Mouse (Mus musculus) ovary, adult 18-20 months (tissue): ENCODE measurements around the gene Wdr24.

Source experiments
- DNase-seq: peaks from one replicate; pipeline ENCODE4 v3.0.0; 2022; ENCODE audit warnings: low spot score, mixed read lengths

Wdr24 gene

DNA sequence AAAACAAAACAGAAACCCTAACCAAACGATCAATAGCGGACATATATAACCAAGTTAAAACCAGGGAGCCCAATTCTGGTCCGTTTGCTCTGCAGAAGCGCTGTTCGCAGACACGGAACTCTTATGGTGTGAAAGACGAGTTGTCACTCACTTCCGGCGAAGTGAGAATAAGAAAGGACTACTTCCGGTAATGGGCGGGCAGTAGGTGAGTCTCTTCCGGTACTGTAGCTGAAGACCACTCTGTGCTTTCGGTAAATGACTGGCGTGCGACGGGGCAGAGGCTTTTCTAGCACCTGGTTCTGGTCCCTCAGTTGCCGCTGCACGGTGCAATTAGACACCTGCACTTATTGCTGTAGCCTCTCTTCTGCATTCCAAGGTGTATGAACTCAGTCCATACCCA lies at the start of gene Wdr24:
Wdr24 (plus strand) TSS at position 176 of the 400 bp plus-strand sequence.
- no peak for DNase-seq

- DNase-seq = no peak
Observed at GRCm38 (mm10) chr17:25775318-25776062, 47.9 kb upstream of the Wdr24 start.

- no peak for DNase-seq
Observed at GRCm38 (mm10) chr17:25777948-25778347, 45.5 kb upstream of the Wdr24 start.

GRCm38 (mm10) chr17:25781339-25781738 lies 42.1 kb upstream of the Wdr24 start:
- DNase-seq = no peak

GRCm38 (mm10) chr17:25783086-25783485 lies 40.3 kb upstream of the Wdr24 start:
- DNase-seq = no peak

GRCm38 (mm10) chr17:25783861-25784574 lies 39.4 kb upstream of the Wdr24 start:
- no peak for DNase-seq

DNA sequence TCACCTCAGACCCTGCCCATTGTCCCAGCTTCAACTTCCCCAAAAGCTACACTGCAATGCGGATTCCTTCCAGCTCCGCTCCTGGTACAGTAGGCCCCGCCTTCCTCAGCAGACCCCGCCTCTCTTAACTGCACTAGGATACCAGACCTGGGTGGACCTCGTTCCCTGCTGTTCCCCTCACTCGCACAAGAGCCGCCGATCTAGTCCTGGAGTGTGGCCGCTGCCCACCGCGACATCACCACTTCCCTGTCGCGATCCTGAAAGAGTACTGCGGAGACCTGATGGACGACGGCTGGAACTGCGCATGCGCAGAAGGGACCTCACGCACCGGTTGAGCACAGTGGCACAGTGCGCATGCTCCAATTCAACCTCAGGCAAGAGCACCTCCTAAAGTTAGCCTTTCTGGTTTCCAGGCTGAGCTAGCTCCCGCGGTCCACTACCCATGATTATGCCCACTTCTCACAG lies 38.1 kb upstream of the Wdr24 start, which contains the start of gene Haghl:
Haghl (minus strand) TSS at position 393 of the 465 bp plus-strand sequence.
- peak; percentile 89 for DNase-seq

- no peak for DNase-seq
Observed at GRCm38 (mm10) chr17:25786280-25786679, 37.1 kb upstream of the Wdr24 start, which contains the start of gene Ccdc78. Gene Ccdc78 (plus strand): TSS chr17:25786580.

GRCm38 (mm10) chr17:25786781-25787504 lies 36.5 kb upstream of the Wdr24 start:
- no peak for DNase-seq

- no peak for DNase-seq
Observed at GRCm38 (mm10) chr17:25791320-25791842, 32.0 kb upstream of the Wdr24 start.

DNA sequence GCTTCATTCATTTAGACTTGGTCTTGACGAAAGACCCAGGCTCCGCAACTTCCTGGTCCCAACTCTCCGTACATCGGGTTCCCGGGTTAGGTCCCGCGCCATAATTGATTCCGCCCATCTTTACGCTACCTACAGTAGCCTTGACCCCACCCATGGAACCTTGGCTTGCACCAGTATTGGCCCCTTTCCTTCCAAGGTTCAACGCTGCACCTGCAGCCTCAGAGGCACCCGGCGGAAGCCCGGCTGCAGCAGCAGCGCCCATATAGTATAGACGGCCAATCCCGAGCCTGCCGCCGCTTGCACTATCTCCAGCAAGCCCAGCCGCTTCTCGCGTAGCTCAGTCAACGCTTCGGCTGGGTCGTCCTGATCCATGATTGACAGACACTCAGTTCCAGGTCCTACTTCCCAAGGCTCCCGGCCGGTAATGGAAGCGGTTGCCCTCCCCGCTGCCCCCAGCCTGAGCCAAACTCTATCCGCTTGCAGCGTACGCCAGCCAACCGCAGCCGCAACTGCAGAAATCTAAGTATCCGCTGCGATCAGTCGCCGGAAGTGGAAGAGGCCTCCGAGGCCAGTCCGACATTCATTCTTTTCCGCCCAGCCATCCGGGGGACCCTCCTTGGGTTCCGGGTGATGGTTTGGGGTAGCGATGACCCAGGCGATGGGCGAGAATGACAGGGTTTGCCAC lies 31.4 kb upstream of the Wdr24 start:
- DNase-seq = peak; percentile 66

DNA sequence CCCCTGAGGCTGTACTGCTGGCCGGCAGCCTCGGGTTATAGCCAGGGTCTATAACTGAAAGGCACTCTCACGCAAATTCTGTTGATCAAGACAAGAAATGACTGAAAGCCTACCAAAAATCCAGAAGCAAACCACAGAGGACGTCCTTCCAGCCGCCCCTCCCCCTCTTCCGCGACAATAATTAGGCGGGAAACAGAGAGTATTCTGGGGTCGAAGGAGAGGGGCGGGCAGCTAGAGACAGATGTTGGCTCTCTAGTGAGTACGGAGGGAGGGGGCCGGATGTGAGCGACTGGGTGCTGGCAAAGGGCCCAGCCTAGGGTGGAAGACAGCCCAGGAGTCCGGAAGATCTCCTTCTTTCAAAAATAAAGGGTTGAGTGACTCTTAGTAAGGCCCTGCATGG lies 30.8 kb upstream of the Wdr24 start, which contains the start of gene Fam173a:
Fam173a (minus strand) TSS at position 287 of the 400 bp plus-strand sequence.
- peak; percentile 62 for DNase-seq

DNA sequence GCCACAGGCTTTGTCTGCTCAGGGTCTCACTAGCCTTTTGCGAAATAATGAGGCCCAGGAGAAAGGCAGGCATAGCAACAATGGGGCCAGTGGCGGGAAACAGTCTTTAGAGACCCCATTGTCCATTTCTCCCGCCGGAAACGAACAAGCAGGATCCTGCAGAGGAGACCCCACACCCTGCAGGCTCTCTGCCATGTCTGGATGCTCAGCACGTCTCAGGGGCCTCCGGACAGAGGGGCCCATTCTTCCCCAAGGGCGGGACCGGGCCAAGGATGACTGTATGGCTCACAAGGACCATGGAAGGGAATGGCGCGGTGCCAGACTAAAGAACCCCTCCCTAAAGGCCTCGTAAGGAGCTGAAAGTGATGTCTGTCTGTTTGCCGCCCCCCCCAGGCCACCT lies 29.2 kb upstream of the Wdr24 start:
- DNase-seq = no peak

DNA sequence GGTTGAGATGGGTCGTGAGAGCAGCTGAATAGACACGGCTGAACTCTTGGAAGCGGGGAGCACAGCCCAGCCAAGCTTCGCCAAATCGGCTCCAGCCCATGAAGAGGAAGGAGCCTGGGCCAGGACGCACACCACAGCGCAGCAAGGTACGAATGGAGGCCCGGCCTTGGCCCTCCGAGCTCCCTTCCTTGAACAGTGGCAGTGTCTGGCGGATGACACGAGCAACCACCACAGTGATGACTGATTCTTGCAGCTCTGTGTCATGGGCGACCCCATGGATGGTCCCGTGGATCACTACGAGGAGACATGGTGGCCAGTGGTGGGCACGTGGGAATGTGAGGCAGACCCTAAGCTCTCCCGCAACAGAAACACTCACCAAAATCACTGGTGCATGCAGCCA lies 28.4 kb upstream of the Wdr24 start:
- DNase-seq = no peak

GRCm38 (mm10) chr17:25795609-25796092 lies 27.8 kb upstream of the Wdr24 start, which contains the start of gene AC134908.4:
Gene AC134908.4 (minus strand): TSS chr17:25795659.
- peak; percentile 42 for DNase-seq

- DNase-seq = no peak
Observed at GRCm38 (mm10) chr17:25796211-25796771, 27.1 kb upstream of the Wdr24 start.

DNA sequence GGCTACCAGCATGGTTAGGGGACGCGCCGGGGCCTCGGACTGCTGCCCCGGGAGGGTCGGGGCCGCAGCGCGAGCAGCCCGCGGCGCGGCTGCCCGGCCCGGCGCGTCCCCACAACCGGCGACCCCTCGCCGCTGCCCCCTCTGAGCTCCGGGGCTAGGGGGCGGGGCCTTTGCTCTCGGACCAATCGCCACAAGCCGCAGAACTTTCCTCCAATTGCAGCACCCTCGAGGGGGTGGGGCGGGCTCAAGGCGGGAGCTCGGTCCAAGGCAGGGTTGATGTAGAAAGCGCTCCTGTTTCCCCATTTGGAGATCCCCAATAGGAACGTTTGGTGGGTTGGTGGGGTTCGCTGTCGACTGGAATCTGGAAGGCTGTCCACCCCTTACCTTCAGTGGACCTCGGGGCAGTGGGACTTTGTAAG lies 26.5 kb upstream of the Wdr24 start, which contains the start of gene Metrn:
Metrn (minus strand) TSS at position 186 of the 419 bp plus-strand sequence.
- peak; percentile 79 for DNase-seq

DNA sequence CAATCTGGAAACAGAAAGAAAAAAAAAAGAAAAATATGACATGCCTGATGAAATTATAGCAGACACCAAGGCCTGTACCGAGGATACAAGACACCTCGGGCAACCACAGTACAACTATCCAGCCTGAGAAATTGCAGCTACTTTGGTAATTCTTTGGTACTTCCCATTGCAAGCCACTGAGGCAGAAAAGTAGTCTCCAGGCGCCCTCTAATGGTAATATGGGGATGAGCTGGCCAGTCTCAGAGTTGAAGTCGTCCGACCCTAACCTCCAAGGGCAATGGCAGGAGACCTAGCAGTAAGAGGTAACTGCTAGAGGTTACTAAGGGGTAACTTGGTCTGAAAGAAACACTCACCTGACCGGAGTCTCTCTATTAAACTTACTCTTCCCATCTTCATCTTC lies 22.4 kb upstream of the Wdr24 start:
- DNase-seq = no peak

DNA sequence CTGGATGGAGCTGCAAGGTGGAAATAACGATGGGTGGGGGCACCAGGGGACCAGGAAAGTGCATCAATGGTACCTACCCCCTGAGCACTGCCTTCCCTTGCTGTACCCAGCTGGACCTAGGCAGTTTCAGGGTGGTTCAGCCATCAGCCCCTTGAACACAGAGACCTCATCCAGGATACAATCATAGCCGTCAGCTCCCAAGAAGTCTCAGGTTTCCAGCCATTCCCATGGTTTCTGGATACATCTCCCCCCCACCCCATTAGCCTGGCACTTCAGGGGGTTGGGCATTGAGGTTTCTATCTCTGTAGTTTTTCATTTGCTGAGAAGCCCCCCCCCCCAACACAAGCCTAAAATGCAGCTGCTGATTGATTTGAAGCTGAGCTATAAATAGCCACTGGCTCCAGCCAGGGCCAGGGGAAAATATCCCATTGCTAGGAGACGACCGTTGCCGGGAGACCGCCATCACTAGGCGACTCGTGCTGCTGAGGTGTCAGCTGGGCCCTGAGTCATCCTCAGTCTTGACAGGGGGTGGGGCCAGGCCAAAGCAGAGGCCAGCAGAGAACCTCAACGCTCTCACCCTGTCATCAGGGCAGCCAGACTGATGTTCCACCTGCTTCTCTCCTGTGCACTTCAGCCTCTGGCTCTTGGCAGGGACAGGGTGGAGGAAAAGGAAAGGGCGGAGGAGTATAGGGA lies 20.5 kb upstream of the Wdr24 start:
- DNase-seq = no peak

GRCm38 (mm10) chr17:25806507-25806906 lies 16.9 kb upstream of the Wdr24 start:
- no peak for DNase-seq
